Mouse (Mus musculus) midbrain, embryonic 12.5 days (tissue): Measurements from ENCODE around the gene Lingo4. TPM values are rescaled to one million over a fixed set of nuclear protein-coding genes. Genes with fewer than 3 reads are reported as not detected.
A peak's percentile ranks its signal among the peaks of the same experiment; 100 is the strongest.

Source experiments
- ATAC-seq: fragments of 200-750 bp; cut with Nextera tagmentation; 2 replicates; pipeline ENCODE4 v1.8.0; 2017; ENCODE audit warnings: low read depth, moderate TSS enrichment, moderate library complexity; ENCODE audit not compliant: low FRiP score
- H3K27ac ChIP-seq: fragments of 300-500 bp; sonication (generic); replicated peaks from 2 replicates; pipeline ENCODE4 v1.5.1; 2016; ENCODE audit warnings: mild to moderate bottlenecking
- H3K27me3 ChIP-seq: fragments of 300-500 bp; sonication (generic); 2 replicates; pipeline ENCODE4 v1.6.1; 2016; ENCODE audit warnings: mild to moderate bottlenecking
- H3K36me3 ChIP-seq: fragments of 300-500 bp; sonication (generic); 2 replicates; pipeline ENCODE4 v1.6.1; 2016
- H3K4me1 ChIP-seq: fragments of 300-500 bp; sonication (generic); 2 replicates; pipeline ENCODE4 v1.6.1; 2016
- H3K4me2 ChIP-seq: fragments of 300-500 bp; sonication (generic); replicated peaks from 2 replicates; pipeline ENCODE4 v1.6.1; 2016; ENCODE audit warnings: mild to moderate bottlenecking, moderate library complexity
- H3K4me3 ChIP-seq: fragments of 300-500 bp; sonication (generic); 2 replicates; pipeline ENCODE4 v1.5.1; 2016; ENCODE audit warnings: mild to moderate bottlenecking
- H3K9ac ChIP-seq: fragments of 300-500 bp; sonication (generic); replicated peaks from 2 replicates; pipeline ENCODE4 v1.6.1; 2016; ENCODE audit warnings: mild to moderate bottlenecking, moderate library complexity
- H3K9me3 ChIP-seq: fragments of 300-500 bp; sonication (generic); 2 replicates; pipeline ENCODE4 v1.6.1; 2016; ENCODE audit warnings: mild to moderate bottlenecking
- WGBS: fragments of 180-500 bp; shearing (Covaris S2); methylation state at CpG from one replicate; pipeline ENCODE4 v1.1.7; 2016; 5-methylcytosine and 5-hydroxymethylcytosine counted together
- polyA plus RNA-seq: library from polyadenylated mRNA; unstranded; fragments of >200 nt; fragmentation: Nextera tagmentation; extraction: Ambion mirVana; gene quantifications from 2 replicates; pipeline ENCODE4 v1.2.1, GENCODE M21; 2016

The Lingo4 gene
- polyA plus RNA-seq, 1 experiment from 2014 or later: 0.68 TPM

- Histone ChIP-seq H3K9ac (no peak overlapping the region), H3K9me3 (no peaks in the 10 kb centered on the region), H3K27me3 (peaks cover 3% of the 10 kb centered on the region; the same call in 1 of the 2 replicates), H3K27ac (no peak overlapping the region), H3K36me3 (no peaks in the 10 kb centered on the region), H3K4me3 (no peak overlapping the region), H3K4me1 (no peaks in the 10 kb centered on the region), H3K4me2 (no peak overlapping the region)
- 95% methylated on average over 16 of the region's 16 CpGs for WGBS
- ATAC-seq: no peak
Measured at GRCm38 (mm10) chr3:94389420-94389819, 8.9 kb upstream of the Lingo4 start.

GRCm38 (mm10) chr3:94391001-94391400 lies 7.3 kb upstream of the Lingo4 start:
- ATAC-seq: no peak
- H3K4me2 ChIP-seq: no peak overlapping the region
- no peak overlapping the region for H3K9ac ChIP-seq
- no peaks in the 10 kb centered on the region for H3K36me3 ChIP-seq
- H3K9me3 ChIP-seq: no peaks in the 10 kb centered on the region
- no peak overlapping the region for H3K27ac ChIP-seq
- no peaks in the 10 kb centered on the region for H3K4me1 ChIP-seq
- H3K4me3 ChIP-seq: no peak overlapping the region
- 87% methylated on average over 5 of the region's 5 CpGs for WGBS
- peaks cover 3% of the 10 kb centered on the region; the same call in 1 of the 2 replicates for H3K27me3 ChIP-seq

GRCm38 (mm10) chr3:94392128-94392527 lies 6.2 kb upstream of the Lingo4 start:
- H3K4me1 ChIP-seq: no peaks in the 10 kb centered on the region
- H3K4me3 ChIP-seq: no peak overlapping the region
- peaks cover 10% of the 10 kb centered on the region for H3K27me3 ChIP-seq
- WGBS: 84% methylated on average over 2 of the region's 2 CpGs
- H3K36me3 ChIP-seq: no peaks in the 10 kb centered on the region
- ATAC-seq: no peak
- no peak overlapping the region for H3K4me2 ChIP-seq
- H3K9me3 ChIP-seq: no peaks in the 10 kb centered on the region
- no peak overlapping the region for H3K27ac ChIP-seq
- no peak overlapping the region for H3K9ac ChIP-seq

- H3K4me1 ChIP-seq: no peaks in the 10 kb centered on the region
- no peak overlapping the region for H3K27ac ChIP-seq
- peaks cover 18% of the 10 kb centered on the region for H3K27me3 ChIP-seq
- H3K4me2 ChIP-seq: no peak overlapping the region
- H3K4me3 ChIP-seq: no peak overlapping the region
- H3K9me3 ChIP-seq: no peaks in the 10 kb centered on the region
- no peak for ATAC-seq
- no peaks in the 10 kb centered on the region for H3K36me3 ChIP-seq
- no peak overlapping the region for H3K9ac ChIP-seq
- WGBS: 76% methylated on average over 4 of the region's 4 CpGs
Measured at GRCm38 (mm10) chr3:94393049-94393448, 5.3 kb upstream of the Lingo4 start.

- Histone ChIP-seq H3K27ac (no peak overlapping the region), H3K4me1 (peaks cover 19% of the 10 kb centered on the region), H3K36me3 (no peaks in the 10 kb centered on the region), H3K4me3 (no peak overlapping the region), H3K27me3 (peaks cover 31% of the 10 kb centered on the region), H3K9ac (no peak overlapping the region), H3K4me2 (no peak overlapping the region), H3K9me3 (no peaks in the 10 kb centered on the region)
- WGBS: 82% methylated on average over 1 of the region's 1 CpGs
- ATAC-seq: no peak
Measured at GRCm38 (mm10) chr3:94396336-94396735, 2.0 kb upstream of the Lingo4 start.

GRCm38 (mm10) chr3:94396851-94397250 lies 1.5 kb upstream of the Lingo4 start:
- no peak overlapping the region for H3K9ac ChIP-seq
- no peaks in the 10 kb centered on the region for H3K9me3 ChIP-seq
- ATAC-seq: no peak
- no peak overlapping the region for H3K4me2 ChIP-seq
- WGBS: 82% methylated on average over 4 of the region's 4 CpGs
- H3K4me1 ChIP-seq: peaks cover 19% of the 10 kb centered on the region
- no peak overlapping the region for H3K27ac ChIP-seq
- H3K4me3 ChIP-seq: no peak overlapping the region
- peaks cover 34% of the 10 kb centered on the region for H3K27me3 ChIP-seq
- no peaks in the 10 kb centered on the region for H3K36me3 ChIP-seq

GRCm38 (mm10) chr3:94398943-94399481 lies 695 bp downstream of the Lingo4 start:
- Histone ChIP-seq H3K27me3 (peaks cover 53% of the 10 kb centered on the region), H3K9me3 (no peaks in the 10 kb centered on the region), H3K4me1 (peaks cover 19% of the 10 kb centered on the region), H3K9ac (peak overlapping the region; percentile 62), H3K27ac (no peak overlapping the region), H3K4me3 (peak overlapping the region; percentile 41), H3K4me2 (peak overlapping the region; percentile 63), H3K36me3 (no peaks in the 10 kb centered on the region)
- peak; percentile 78 for ATAC-seq
- WGBS: under 1% methylated on average over 19 of the region's 20 CpGs

- 18% methylated on average over 5 of the region's 5 CpGs for WGBS
- Histone ChIP-seq H3K36me3 (no peaks in the 10 kb centered on the region), H3K9me3 (no peaks in the 10 kb centered on the region), H3K27ac (no peak overlapping the region), H3K4me2 (peak overlapping the region; percentile 63), H3K4me3 (peak overlapping the region; percentile 41; the same call in 1 of the 2 replicates), H3K27me3 (peaks cover 55% of the 10 kb centered on the region), H3K4me1 (peaks cover 25% of the 10 kb centered on the region), H3K9ac (peak overlapping the region; percentile 62)
- ATAC-seq: peak; percentile 29; the same call in 1 of the 2 replicates
Measured at GRCm38 (mm10) chr3:94399663-94400310, 1.5 kb downstream of the Lingo4 start.

- H3K36me3 ChIP-seq: no peaks in the 10 kb centered on the region
- H3K27me3 ChIP-seq: peaks cover 45% of the 10 kb centered on the region
Measured at GRCm38 (mm10) chr3:94402451-94402850, 4.1 kb downstream of the Lingo4 start.

GRCm38 (mm10) chr3:94404366-94405054 lies 6.2 kb downstream of the Lingo4 start:
- H3K9ac ChIP-seq: no peak overlapping the region
- no peaks in the 10 kb centered on the region for H3K36me3 ChIP-seq
- WGBS: 36% methylated on average over 7 of the region's 7 CpGs
- ATAC-seq: no peak
- no peak overlapping the region for H3K27ac ChIP-seq
- no peak overlapping the region for H3K4me2 ChIP-seq
- H3K27me3 ChIP-seq: peaks cover 35% of the 10 kb centered on the region
- no peaks in the 10 kb centered on the region for H3K9me3 ChIP-seq
- H3K4me1 ChIP-seq: peaks cover 19% of the 10 kb centered on the region
- no peak overlapping the region for H3K4me3 ChIP-seq

More at GRCm38 (mm10) chr3:94402451-94402850, 4.1 kb downstream of the Lingo4 start:
- no peak overlapping the region for H3K4me2 ChIP-seq
- H3K9ac ChIP-seq: no peak overlapping the region
- ATAC-seq: no peak
- 71% methylated on average over 8 of the region's 8 CpGs for whole genome bisulfite sequencing
- peaks cover 28% of the 10 kb centered on the region for H3K4me1 ChIP-seq
- no peaks in the 10 kb centered on the region for H3K9me3 ChIP-seq
- no peak overlapping the region for H3K27ac ChIP-seq
- no peak overlapping the region for H3K4me3 ChIP-seq

- no peaks in the 10 kb centered on the region for H3K36me3 ChIP-seq
- no peak overlapping the region for H3K9ac ChIP-seq
- no peak for ATAC-seq
- H3K27ac ChIP-seq: no peak overlapping the region
- H3K4me3 ChIP-seq: no peak overlapping the region
- H3K27me3 ChIP-seq: peaks cover 29% of the 10 kb centered on the region
- no peak overlapping the region for H3K4me2 ChIP-seq
- peaks cover 10% of the 10 kb centered on the region for H3K4me1 ChIP-seq
- WGBS: 75% methylated on average over 4 of the region's 4 CpGs
- H3K9me3 ChIP-seq: no peaks in the 10 kb centered on the region
Measured at GRCm38 (mm10) chr3:94405561-94405960, 7.2 kb downstream of the Lingo4 start.

- 7% methylated on average over 25 of the region's 25 CpGs for whole genome bisulfite sequencing
- H3K4me1 ChIP-seq: peaks cover 5% of the 10 kb centered on the region
- H3K9me3 ChIP-seq: no peaks in the 10 kb centered on the region
- no peak for ATAC-seq
- peak overlapping the region; percentile 76 for H3K27ac ChIP-seq
- H3K4me2 ChIP-seq: peak overlapping the region; percentile 67
- H3K36me3 ChIP-seq: no peaks in the 10 kb centered on the region
- peak overlapping the region; percentile 61 for H3K4me3 ChIP-seq
- H3K9ac ChIP-seq: peak overlapping the region; percentile 63
- no peaks in the 10 kb centered on the region for H3K27me3 ChIP-seq
Measured at GRCm38 (mm10) chr3:94412530-94412929, 14.2 kb downstream of the Lingo4 start.
